Mouse (Mus musculus) myocyte (in vitro differentiated cells): ENCODE measurements around the gene Lgr6.

Source experiments
- CEBPB ChIP-seq: IDR thresholded peaks from 2 replicates; pipeline ENCODE4 v1.6.1; 2011; ENCODE audit warnings: mild to moderate bottlenecking, moderate library complexity; ENCODE audit not compliant: poor library complexity, insufficient read depth, severe bottlenecking
- E2F4 ChIP-seq: IDR thresholded peaks from one replicate; pipeline ENCODE4 v1.6.1; 2011; ENCODE audit warnings: mild to moderate bottlenecking, control low read depth, moderate library complexity; ENCODE audit not compliant: insufficient read depth
- MAX ChIP-seq: IDR thresholded peaks from one replicate; pipeline ENCODE4 v1.6.1; 2011; ENCODE audit warnings: low read depth, mild to moderate bottlenecking, control low read depth
- MYOG ChIP-seq, 3 experiments: IDR thresholded peaks; one replicate each; pipeline ENCODE4 v1.6.1; 2011; ENCODE audit warnings: control low read depth in 2 of 3, low read depth in 2 of 3, mild to moderate bottlenecking in 2 of 3; ENCODE audit not compliant: insufficient read length in 2 of 3, control insufficient read depth in 1 of 3, insufficient read depth in 1 of 3
- POLR2A ChIP-seq: IDR thresholded peaks from one replicate; pipeline ENCODE4 v1.6.1; 2011; ENCODE audit warnings: low read depth, mild to moderate bottlenecking, control low read depth, moderate library complexity; ENCODE audit not compliant: insufficient read length
- POLR2AphosphoS2 ChIP-seq: IDR thresholded peaks from one replicate; pipeline ENCODE4 v1.6.1; 2011; ENCODE audit warnings: low read depth, control low read depth; ENCODE audit not compliant: insufficient read length
- REST ChIP-seq: IDR thresholded peaks from one replicate; pipeline ENCODE4 v1.6.1; 2011; ENCODE audit warnings: mild to moderate bottlenecking, control low read depth, moderate library complexity; ENCODE audit not compliant: insufficient read depth, insufficient read length
- SRF ChIP-seq: IDR thresholded peaks from one replicate; pipeline ENCODE4 v1.6.1; 2011; ENCODE audit warnings: low read depth; ENCODE audit not compliant: control insufficient read depth, insufficient read length
- TCF3 ChIP-seq: IDR thresholded peaks from one replicate; pipeline ENCODE4 v1.6.1; 2011; ENCODE audit warnings: low read depth, control low read depth; ENCODE audit not compliant: insufficient read length
- USF1 ChIP-seq: IDR thresholded peaks from one replicate; pipeline ENCODE4 v1.6.1; 2011; ENCODE audit warnings: low read depth, mild to moderate bottlenecking, control low read depth, moderate library complexity

DNA sequence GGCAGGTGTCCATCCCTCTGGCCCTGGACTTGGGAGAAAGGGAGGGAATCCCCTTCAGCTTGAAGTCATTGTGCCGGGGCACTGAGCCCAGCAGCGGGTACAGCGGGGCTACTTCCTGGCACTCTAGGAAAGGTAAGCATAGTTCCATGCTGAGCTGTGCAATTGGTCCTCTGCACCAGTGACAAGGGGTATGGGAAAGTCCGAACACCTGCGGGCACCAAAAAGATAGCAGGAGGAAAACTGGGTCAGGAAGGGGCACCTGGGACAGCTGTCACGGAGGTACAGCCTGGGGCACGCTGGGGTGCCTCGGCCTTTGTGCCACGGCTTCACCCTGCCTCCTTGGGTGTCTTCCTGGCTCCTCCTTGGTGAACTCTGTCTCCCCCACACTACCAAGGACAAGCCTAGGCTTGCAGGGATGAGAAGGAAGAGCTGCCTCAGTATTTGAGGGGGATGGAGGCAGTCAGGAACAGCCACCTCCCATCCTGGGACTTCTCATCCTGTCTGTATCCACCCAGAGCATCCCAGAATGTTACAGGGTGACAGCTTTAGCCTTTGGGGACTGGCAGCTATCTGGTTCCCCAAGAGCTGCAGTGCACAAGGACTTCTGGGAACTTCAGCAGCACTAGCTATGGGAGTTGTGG is 24.6 kb upstream of the Lgr6 start:
- TF ChIP-seq SRF (no peak), MYOG (IDR thresholded peaks at IDR 0.05; ENCODE audit: control insufficient read depth in 1 of 3, insufficient read depth in 1 of 3, insufficient read length in 2 of 3, low read depth in 2 of 3) (no peak), POLR2A (no peak), USF1 (no peak), TCF3 (no peak), REST (no peak), CEBPB (no peak), E2F4 (no peak), POLR2AphosphoS2 (no peak), MAX (no peak)
